Mouse (Mus musculus) ES-Bruce4 (cell line): Measurements from ENCODE around the gene Phyhipl. TPM values are rescaled to one million over a fixed set of nuclear protein-coding genes. Genes with fewer than 3 reads are reported as not detected.

Experiments used
- H3K27ac ChIP-seq: 2 replicates; pipeline ENCODE4 v1.5.1; 2012; ENCODE audit warnings: low read length, inconsistent platforms; ENCODE audit not compliant: insufficient read depth
- H3K27me3 ChIP-seq: 2 replicates; pipeline ENCODE4 v1.6.1; 2012; ENCODE audit warnings: mild to moderate bottlenecking, low read length, inconsistent platforms; ENCODE audit not compliant: control insufficient read depth, poor library complexity, insufficient read depth, severe bottlenecking
- H3K36me3 ChIP-seq: 2 replicates; pipeline ENCODE4 v1.6.1; 2012; ENCODE audit warnings: inconsistent platforms, mild to moderate bottlenecking, low read length, moderate library complexity; ENCODE audit not compliant: control insufficient read depth, poor library complexity, insufficient read depth, severe bottlenecking
- H3K4me1 ChIP-seq: one replicate; pipeline ENCODE4 v1.8.1; 2011; ENCODE audit warnings: low read length; ENCODE audit not compliant: control insufficient read depth, insufficient read depth
- H3K4me3 ChIP-seq: 2 replicates; pipeline ENCODE4 v1.5.1; 2011; ENCODE audit warnings: low read depth, mild to moderate bottlenecking, low read length
- H3K9ac ChIP-seq: 2 replicates; pipeline ENCODE4 v1.6.1; 2012; ENCODE audit warnings: low read depth, mild to moderate bottlenecking, inconsistent platforms; ENCODE audit not compliant: poor library complexity, severe bottlenecking
- H3K9me3 ChIP-seq: replicated peaks from 2 replicates; pipeline ENCODE4 v1.6.1; 2012; ENCODE audit warnings: mild to moderate bottlenecking, low read length, inconsistent platforms; ENCODE audit not compliant: control insufficient read depth, poor library complexity, insufficient read depth, severe bottlenecking
- CTCF ChIP-seq: IDR thresholded peaks from one replicate; pipeline ENCODE4 v1.8.1; 2011; ENCODE audit warnings: low read depth, low read length
- EP300 ChIP-seq: IDR thresholded peaks from 2 replicates; pipeline ENCODE4 v1.6.1; 2011; ENCODE audit warnings: low read depth, low read length; ENCODE audit not compliant: insufficient read depth
- POLR2A ChIP-seq: IDR thresholded peaks from one replicate; pipeline ENCODE4 v1.8.1; 2011; ENCODE audit warnings: low read length; ENCODE audit not compliant: insufficient read depth
- polyA plus RNA-seq: library from polyadenylated mRNA; stranded (reverse); fragments of >200 nt; gene quantifications from 2 replicates; pipeline ENCODE4 v1.2.4, GENCODE M21; 2011; ENCODE audit warnings: low read depth; ENCODE audit not compliant: missing spikeins, insufficient read depth, insufficient read length

The Phyhipl gene
- polyA plus RNA-seq, 1 experiment, result 4.8 TPM

- Histone ChIP-seq H3K9ac (no peak overlapping the region), H3K27me3 (no peaks in the 10 kb centered on the region), H3K9me3 (no peaks in the 10 kb centered on the region), H3K36me3 (no peaks in the 10 kb centered on the region), H3K4me1 (no peaks in the 10 kb centered on the region), H3K4me3 (no peak overlapping the region), H3K27ac (no peak overlapping the region)
- TF ChIP-seq CTCF (no peak), POLR2A (no peak), EP300 (no peak)
Measured at GRCm38 (mm10) chr10:70533301-70533781, 122.4 kb downstream of the Phyhipl start.

GRCm38 (mm10) chr10:70532249-70532648 is 123.5 kb downstream of the Phyhipl start:
- Histone ChIP-seq H3K9ac (no peak overlapping the region), H3K27me3 (no peaks in the 10 kb centered on the region), H3K27ac (no peak overlapping the region), H3K4me3 (no peak overlapping the region), H3K9me3 (no peaks in the 10 kb centered on the region), H3K4me1 (no peaks in the 10 kb centered on the region), H3K36me3 (no peaks in the 10 kb centered on the region)
- TF ChIP-seq EP300 (no peak), POLR2A (no peak), CTCF (no peak)

GRCm38 (mm10) chr10:70530185-70530823 is 125.5 kb downstream of the Phyhipl start:
- Histone ChIP-seq H3K27ac (no peak overlapping the region), H3K9me3 (no peaks in the 10 kb centered on the region), H3K36me3 (no peaks in the 10 kb centered on the region), H3K4me1 (no peaks in the 10 kb centered on the region), H3K9ac (no peak overlapping the region), H3K27me3 (no peaks in the 10 kb centered on the region), H3K4me3 (no peak overlapping the region)
- TF ChIP-seq POLR2A (no peak), CTCF (no peak), EP300 (no peak)

- H3K9ac ChIP-seq, result no peak overlapping the region
Measured at GRCm38 (mm10) chr10:70521379-70521778, 134.4 kb downstream of the Phyhipl start.

GRCm38 (mm10) chr10:70520143-70521131 is 135.3 kb downstream of the Phyhipl start:
- Histone ChIP-seq H3K27me3 (no peaks in the 10 kb centered on the region), H3K9me3 (no peaks in the 10 kb centered on the region), H3K27ac (no peak overlapping the region), H3K4me3 (peak overlapping the region; percentile 56), H3K4me1 (peaks cover 2% of the 10 kb centered on the region), H3K9ac (peak overlapping the region; percentile 26), H3K36me3 (no peaks in the 10 kb centered on the region)
- TF ChIP-seq EP300 (no peak), CTCF (no peak), POLR2A (no peak)

More at GRCm38 (mm10) chr10:70521379-70521778, 134.4 kb downstream of the Phyhipl start:
- no peaks in the 10 kb centered on the region for H3K27me3 ChIP-seq
- peaks cover 2% of the 10 kb centered on the region for H3K4me1 ChIP-seq
- no peak overlapping the region for H3K4me3 ChIP-seq
- TF ChIP-seq CTCF, result no peak
- TF ChIP-seq EP300, result no peak
- TF ChIP-seq POLR2A, result no peak
- H3K9me3 ChIP-seq, result no peaks in the 10 kb centered on the region
- H3K27ac ChIP-seq, result no peak overlapping the region
- no peaks in the 10 kb centered on the region for H3K36me3 ChIP-seq

DNA sequence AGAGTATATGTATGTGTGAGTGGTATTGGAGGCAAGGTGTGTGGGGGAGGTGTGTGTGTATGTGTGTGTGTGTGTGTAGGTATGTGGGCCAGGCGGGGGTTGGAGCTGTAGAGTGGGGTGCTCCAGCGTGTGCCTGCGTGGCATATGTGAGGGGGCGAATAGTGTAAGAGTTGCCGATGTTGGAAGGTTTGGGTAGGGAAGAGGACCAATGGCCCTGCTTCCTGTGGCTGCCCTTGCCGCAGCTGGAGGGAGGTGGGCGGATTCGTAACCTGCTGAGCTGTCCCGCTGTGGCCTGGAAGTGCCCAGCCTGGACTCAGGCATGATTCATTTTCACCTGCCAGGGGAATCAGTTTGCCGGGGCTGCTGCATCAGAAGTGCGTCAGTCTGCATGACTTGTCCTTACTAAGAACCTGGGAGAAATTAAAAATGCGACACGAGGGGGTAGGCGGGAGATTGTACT is 136.1 kb downstream of the Phyhipl start:
- H3K4me1 ChIP-seq, result peaks cover 2% of the 10 kb centered on the region
- no peak overlapping the region for H3K27ac ChIP-seq
- H3K27me3 ChIP-seq, result no peaks in the 10 kb centered on the region
- H3K36me3 ChIP-seq, result no peaks in the 10 kb centered on the region
- no peaks in the 10 kb centered on the region for H3K9me3 ChIP-seq
- peak overlapping the region; percentile 4 for H3K4me3 ChIP-seq
- TF ChIP-seq EP300 (no peak), POLR2A (no peak), CTCF (no peak)
- H3K9ac ChIP-seq, result no peak overlapping the region
